Mouse (Mus musculus) large intestine, adult 2 months (tissue): Measurements from ENCODE around the gene Ptpn13. TPM values are rescaled to one million over a fixed set of nuclear protein-coding genes. Genes with fewer than 3 reads are reported as not detected.

Experiments used
- DNase-seq: peaks from one replicate; pipeline ENCODE4 v3.0.0-alpha.2; 2012; ENCODE audit warnings: low read depth, low spot score
- WGBS: fragments of 180-500 bp; shearing (Covaris S2); methylation state at CpG from one replicate; pipeline ENCODE4 v1.1.7; 2018; 5-methylcytosine and 5-hydroxymethylcytosine counted together
- polyA plus RNA-seq: library from polyadenylated mRNA; depleted of rRNA; stranded (reverse); fragments of >200 nt; gene quantifications from 2 replicates; pipeline ENCODE4 v1.2.3, GENCODE M21; 2012

Gene Ptpn13
- polyA plus RNA-seq, 1 experiment = 1.4 TPM

DNA sequence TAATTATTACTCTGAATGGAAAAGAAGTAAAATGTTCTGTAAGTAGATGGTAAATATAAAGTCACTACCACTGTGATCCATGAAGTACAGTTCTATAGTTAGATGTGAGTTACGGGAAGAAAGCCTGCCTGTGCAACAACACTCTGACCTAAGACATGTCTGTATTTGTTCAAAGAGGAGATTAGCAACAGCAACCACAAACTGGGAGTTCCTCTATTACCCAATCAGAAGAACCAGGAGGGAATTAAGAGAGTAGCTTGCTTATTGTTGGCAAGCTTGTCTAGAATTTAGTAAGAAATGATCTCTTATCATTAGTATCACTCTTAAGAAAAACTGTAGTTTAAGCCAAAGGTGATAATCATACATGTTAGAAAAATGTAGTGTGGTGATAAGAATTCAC, 25.7 kb downstream of the Ptpn13 start:
- no peak for DNase-seq
- 98% methylated on average over 1 of the region's 1 CpGs for WGBS

DNA sequence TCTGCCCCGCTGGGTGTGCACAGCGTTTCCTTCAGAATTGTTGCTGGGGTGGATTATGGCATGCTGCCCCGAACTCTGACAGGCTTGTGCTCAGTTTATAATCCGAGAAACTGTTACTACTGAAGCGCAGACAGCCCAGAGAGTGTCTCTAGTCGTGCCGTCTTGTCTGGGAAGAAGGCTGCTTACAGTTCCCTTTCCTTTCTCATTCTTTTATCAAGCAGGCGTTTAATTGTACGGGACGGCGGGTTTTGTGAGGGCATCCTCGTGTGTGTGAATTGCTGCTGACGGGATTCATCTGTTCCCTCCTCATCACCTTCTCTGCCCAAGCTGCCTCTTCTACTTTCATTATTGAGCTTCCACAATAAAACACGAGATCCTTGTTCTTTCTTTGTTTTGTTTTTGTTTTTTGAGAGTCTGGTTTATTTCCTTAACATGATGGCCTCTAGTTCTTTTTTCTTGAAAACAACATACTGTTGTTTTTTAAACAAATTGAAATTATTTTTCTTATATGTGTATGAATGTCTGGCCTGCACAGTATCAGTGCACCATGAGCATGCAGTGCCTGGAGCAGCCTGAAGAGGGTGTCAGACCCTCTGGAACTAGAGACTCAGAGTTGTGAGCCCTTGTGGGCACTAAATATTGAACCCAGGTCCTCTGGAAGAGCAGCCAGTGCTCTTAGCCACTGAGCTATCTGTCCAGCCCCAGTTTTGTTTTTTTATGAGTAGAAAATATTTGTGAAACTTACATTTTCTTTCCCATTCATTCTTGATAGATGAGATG, 28.6 kb downstream of the Ptpn13 start:
- no peak for DNase-seq
- WGBS = 81% methylated on average over 14 of the region's 14 CpGs

DNA sequence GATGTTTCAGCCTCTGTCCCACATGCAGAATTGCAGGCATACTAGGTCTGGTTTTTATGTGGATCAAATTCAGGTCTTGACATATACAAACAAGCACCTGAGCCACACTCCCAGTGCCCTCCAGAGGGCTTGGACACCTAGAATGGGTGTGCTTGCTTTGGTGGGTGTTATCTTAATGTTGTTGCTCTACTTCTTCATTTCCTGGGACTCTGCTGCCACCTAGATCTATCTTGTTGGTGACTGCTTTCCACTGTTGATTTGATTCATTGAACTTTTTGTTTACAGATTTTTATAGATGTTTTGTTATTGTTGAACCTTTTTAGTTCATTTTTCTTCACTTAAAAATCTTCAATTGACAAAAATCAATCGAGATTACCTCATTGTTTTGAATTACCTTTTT, 31.8 kb downstream of the Ptpn13 start:
- 89% methylated on average over 1 of the region's 1 CpGs for WGBS
- DNase-seq = no peak

GRCm38 (mm10) chr5:103458411-103458810, 33.4 kb downstream of the Ptpn13 start:
- WGBS = 56% methylated on average over 8 of the region's 8 CpGs
- no peak for DNase-seq

- DNase-seq = no peak
- WGBS = 66% methylated on average over 8 of the region's 8 CpGs
Observed at GRCm38 (mm10) chr5:103458959-103459675, 34.1 kb downstream of the Ptpn13 start.

DNA sequence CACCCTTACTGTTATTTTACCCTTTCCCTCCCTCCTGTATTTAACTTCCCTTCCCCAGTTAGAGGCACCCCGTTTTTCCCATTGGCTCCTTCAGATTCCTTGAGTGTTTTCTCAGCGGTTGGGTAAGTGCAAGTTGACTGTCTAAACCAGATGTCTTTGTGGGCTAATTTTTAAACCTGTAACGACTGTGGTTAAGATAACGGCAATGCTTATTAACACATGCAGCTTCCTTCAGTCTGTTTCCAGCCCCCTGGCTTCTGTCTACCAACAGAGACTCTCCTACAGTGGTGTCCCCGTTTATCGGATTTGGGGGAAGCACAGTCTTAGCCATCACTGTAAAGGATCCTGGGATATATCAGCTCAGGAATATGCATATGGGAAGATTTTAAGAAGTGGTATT, 35.9 kb downstream of the Ptpn13 start:
- no peak for DNase-seq
- 44% methylated on average over 6 of the region's 6 CpGs for WGBS

DNA sequence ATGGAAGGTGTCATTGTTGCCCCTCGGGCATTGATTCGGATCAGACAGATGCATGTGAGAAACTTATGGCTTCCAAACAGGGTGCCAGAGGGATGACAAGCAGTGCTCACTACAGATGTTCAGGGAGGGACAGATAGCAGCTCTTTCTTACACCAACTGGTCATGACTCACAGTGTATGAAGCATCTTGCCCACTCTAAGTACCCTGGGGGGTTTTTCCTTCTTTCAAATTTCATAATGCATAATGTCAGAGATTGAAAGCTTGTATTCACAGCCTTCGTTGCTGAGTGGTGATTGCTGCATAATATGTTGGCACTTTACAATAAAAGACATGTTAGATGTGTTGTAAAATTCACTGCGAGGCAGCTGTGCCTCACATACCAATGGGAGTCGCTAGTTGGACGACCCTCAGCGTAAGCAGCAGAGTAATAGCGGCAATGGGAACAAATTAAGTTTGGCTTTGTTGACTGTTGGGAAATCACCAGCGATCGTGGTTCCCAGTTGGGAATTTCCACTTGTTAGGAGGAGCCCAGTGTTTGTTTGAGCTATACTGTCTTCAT, 38.7 kb downstream of the Ptpn13 start:
- WGBS = 35% methylated on average over 10 of the region's 10 CpGs
- DNase-seq = no peak

DNA sequence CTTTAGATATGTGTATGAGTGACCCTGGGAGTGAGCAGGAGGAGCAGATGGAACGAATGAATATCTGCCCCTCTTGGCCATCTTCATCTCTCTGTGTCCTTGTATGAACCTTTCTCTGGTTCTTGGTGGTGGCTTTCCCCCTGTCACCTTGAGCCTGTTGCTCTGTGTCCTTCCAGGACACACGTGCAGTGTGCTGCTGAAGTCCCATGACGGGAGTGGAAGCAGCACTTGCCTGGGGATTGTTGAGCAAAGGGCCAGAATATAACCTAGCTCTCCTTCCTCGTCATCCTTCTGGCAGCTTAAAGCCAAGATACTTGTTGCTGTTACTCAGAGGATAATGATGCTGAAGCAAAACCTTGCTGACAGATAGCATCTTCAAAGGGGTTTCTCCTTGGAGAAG, 39.3 kb downstream of the Ptpn13 start:
- WGBS = 57% methylated on average over 4 of the region's 4 CpGs
- DNase-seq = no peak

DNA sequence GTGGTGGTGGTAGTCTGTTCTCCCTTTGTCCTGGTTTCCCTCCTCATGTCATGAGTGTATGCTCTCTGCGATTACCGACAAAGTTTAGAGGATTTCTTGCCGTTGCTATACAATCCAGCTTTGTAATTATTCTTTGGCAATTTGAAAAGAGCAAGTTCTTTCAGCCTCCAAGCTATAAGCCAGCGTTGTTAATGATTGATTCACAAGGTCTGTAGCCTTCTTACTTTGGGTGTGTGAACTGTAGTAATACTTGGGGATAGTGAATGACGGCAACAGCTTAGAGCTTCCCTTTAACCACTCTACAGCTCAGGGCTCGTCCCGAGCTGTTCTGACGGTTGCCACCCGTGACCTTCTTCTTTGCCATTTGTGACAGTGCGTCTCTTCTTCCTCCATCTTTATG, 39.8 kb downstream of the Ptpn13 start:
- WGBS = 32% methylated on average over 10 of the region's 10 CpGs

GRCm38 (mm10) chr5:103472670-103473069, 47.7 kb downstream of the Ptpn13 start:
- 76% methylated on average over 5 of the region's 5 CpGs for WGBS

More for the DNA sequence above, 39.8 kb downstream of the Ptpn13 start:
- DNase-seq = peak; percentile 13

GRCm38 (mm10) chr5:103473467-103474096, 48.6 kb downstream of the Ptpn13 start:
- WGBS = 82% methylated on average over 11 of the region's 11 CpGs

More at GRCm38 (mm10) chr5:103472670-103473069, 47.7 kb downstream of the Ptpn13 start:
- DNase-seq = no peak

GRCm38 (mm10) chr5:103474259-103474658, 49.3 kb downstream of the Ptpn13 start:
- 70% methylated on average over 4 of the region's 4 CpGs for WGBS
- no peak for DNase-seq

More at GRCm38 (mm10) chr5:103473467-103474096, 48.6 kb downstream of the Ptpn13 start:
- DNase-seq = no peak

DNA sequence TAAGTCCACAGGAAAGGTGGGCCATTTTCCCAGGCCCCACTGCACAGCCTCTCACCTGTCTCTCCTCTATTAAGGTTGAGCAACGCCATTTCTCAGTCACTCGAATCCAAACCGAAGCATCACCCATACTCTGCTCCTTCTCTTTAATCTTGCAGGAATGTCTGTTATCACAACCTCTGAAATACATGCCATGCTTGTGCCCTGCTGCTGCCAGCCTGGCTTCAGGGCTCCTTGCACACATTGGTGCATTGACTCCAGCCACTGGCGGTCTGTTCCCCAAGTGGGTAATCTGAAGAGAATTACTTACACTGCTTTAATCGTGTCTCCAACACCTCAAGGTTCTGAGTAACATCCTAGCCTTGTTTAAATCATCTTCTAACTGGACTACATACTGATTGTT, 50.5 kb downstream of the Ptpn13 start:
- 88% methylated on average over 5 of the region's 5 CpGs for WGBS

GRCm38 (mm10) chr5:103479503-103479902, 54.5 kb downstream of the Ptpn13 start:
- no peak for DNase-seq
- WGBS = 94% methylated on average over 5 of the region's 5 CpGs

More for the DNA sequence above, 50.5 kb downstream of the Ptpn13 start:
- no peak for DNase-seq

- no peak for DNase-seq
- 88% methylated on average over 2 of the region's 2 CpGs for WGBS
Observed at GRCm38 (mm10) chr5:103481222-103481621, 56.2 kb downstream of the Ptpn13 start.

- WGBS = 91% methylated on average over 7 of the region's 7 CpGs
- DNase-seq = no peak
Observed at GRCm38 (mm10) chr5:103487001-103487400, 62.0 kb downstream of the Ptpn13 start.

DNA sequence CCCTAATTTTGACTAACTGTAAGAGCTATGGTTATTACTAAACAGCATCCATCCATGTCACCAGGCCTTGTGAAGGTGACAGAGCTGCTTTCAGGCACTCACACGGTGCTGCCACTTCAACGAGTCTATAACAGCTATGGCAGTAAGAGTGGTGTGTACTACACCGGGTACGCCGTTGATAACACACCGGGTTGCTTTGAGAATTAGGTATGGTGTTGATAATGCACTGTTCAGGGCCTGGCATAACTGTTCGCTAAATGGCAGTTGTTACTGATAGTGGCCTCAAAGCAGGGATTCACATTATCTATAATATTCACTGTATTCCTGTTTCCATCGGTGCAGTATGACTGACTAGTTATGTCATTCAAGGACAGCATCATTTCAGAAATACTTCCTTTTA, 66.0 kb downstream of the Ptpn13 start:
- 93% methylated on average over 8 of the region's 8 CpGs for WGBS

GRCm38 (mm10) chr5:103491788-103492187, 66.8 kb downstream of the Ptpn13 start:
- no peak for DNase-seq
- WGBS = 91% methylated on average over 5 of the region's 5 CpGs

More for the DNA sequence above, 66.0 kb downstream of the Ptpn13 start:
- DNase-seq = no peak

- 95% methylated on average over 5 of the region's 5 CpGs for WGBS
- DNase-seq = no peak
Observed at GRCm38 (mm10) chr5:103497061-103497460, 72.1 kb downstream of the Ptpn13 start.

- DNase-seq = no peak
- WGBS = 92% methylated on average over 2 of the region's 2 CpGs
Observed at GRCm38 (mm10) chr5:103497480-103497879, 72.5 kb downstream of the Ptpn13 start.
